14 mouse cellular contexts compared by ENCODE assay signal in genomic region chr11:6335321-6335720, GRCm38 (mm10).
"Had no signal": no experiment of that assay in that cellular context is flagged by ENCODE, and none has a peak within 500 bp of the region (broad histone marks: within the 10 kb centered on the region; RNA-seq: fewer than 3 reads in every experiment).

No protein-coding gene starts in this region.

- H3K4me2 ChIP-seq: midbrain, embryonic 11.5 days had no signal

- DNase-seq: kidney, adult 8-10 months; kidney, postnatal 10 days; layer of hippocampus, postnatal 36 days; lung, adult 2 months; lung, postnatal 14 days; lung, postnatal 4 days; midbrain, embryonic 14.5 days; thymus, adult 18-20 months; thymus, postnatal 36 days had no signal

- H3K4me3 ChIP-seq: left cerebral cortex, adult 2 months had no signal

- ATAC-seq: inflammation-experienced regulatory T-cells, adult 6 months; intestine, embryonic 16.5 days had no signal

- H3K27ac ChIP-seq: left cerebral cortex, adult 2 months; liver, embryonic 14.5 days had no signal

- H3K9ac ChIP-seq: liver, embryonic 14.5 days had no signal
